25 mouse cellular contexts compared by ENCODE assay signal in the genomic region with DNA sequence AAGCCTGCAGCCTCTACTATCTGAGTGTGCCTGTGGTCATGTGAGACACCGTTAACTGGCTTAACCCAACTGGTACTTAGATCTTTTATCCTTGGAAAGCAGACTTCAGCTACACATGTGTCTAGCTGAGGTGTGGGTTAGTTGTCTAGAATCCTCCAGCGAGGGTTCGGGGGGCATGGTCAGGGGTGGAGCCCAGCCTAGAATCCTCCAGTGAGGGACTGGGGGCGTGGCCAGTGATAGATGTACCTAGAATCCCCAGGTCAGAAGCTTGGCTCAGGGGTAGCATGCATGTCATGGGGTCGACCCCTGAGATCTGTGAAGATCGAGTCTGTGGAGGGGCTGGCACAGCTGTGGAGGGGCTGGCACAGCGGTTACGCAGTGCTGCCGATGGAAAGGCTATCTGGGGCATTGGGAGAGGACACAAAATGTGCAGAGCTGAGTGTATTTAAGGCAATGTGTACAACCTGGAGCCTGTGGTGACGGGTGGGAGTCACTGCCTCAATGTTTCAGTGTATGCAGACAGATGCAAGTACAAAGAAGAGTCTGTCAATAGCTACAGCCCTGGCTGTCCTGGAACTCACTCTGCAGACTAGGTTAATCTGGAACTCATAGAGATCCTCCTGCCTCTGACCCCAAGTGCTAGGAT. TPM values are rescaled to one million over a fixed set of nuclear protein-coding genes. Genes with fewer than 3 reads are reported as not detected.
DNase-seq lines count a peak whose midpoint lies in the region; ATAC-seq and TF ChIP-seq lines count a peak whose summit lies in the region.
"Had no signal": no experiment of that assay in that cellular context is flagged by ENCODE, and none has a peak within 500 bp of the region (broad histone marks: within the 10 kb centered on the region; RNA-seq: fewer than 3 reads in every experiment).

No protein-coding gene starts in this region.

- H3K27ac ChIP-seq in forebrain, embryonic 13.5 days, result no peak overlapping the region
- H3K27ac ChIP-seq in forebrain, embryonic 10.5 days, result no peak overlapping the region
- no peak overlapping the region for H3K27ac ChIP-seq in MEL (ENCODE audit: control insufficient read depth, low read depth, low read length)
- no peak overlapping the region for H3K27ac ChIP-seq in embryonic fibroblast, embryonic 13.5 days (ENCODE audit: insufficient read depth, low read length)
- H3K27ac ChIP-seq: embryonic facial prominence, embryonic 10.5 days; forebrain, embryonic 12.5 days; heart, embryonic 13.5 days; hindbrain, embryonic 13.5 days; hindbrain, postnatal 0 days had no signal

- H3K4me1 ChIP-seq in forebrain, embryonic 13.5 days, result peaks cover 14% of the 10 kb centered on the region; the same call in 1 of the 2 replicates
- peaks cover 18% of the 10 kb centered on the region for H3K4me1 ChIP-seq in forebrain, embryonic 10.5 days
- no peaks in the 10 kb centered on the region for H3K4me1 ChIP-seq in MEL (ENCODE audit: control insufficient read depth in 1 of 2, insufficient read depth in 2 of 2, low read length in 2 of 2)
- H3K4me1 ChIP-seq in embryonic fibroblast, embryonic 13.5 days (ENCODE audit: control insufficient read depth, insufficient read depth, low read length), result no peaks in the 10 kb centered on the region

- TF ChIP-seq RAD21 in MEL (IDR thresholded peaks at IDR 0.05; ENCODE audit: low read depth, low read length), result no peak

- TF ChIP-seq EP300 in MEL (IDR thresholded peaks at IDR 0.05; ENCODE audit: low read depth in 1 of 2, low read length in 2 of 2), result no peak

- no peak for TF ChIP-seq CTCF in MEL (IDR thresholded peaks at IDR 0.05 in 2 of 3, conservative IDR thresholded peaks at IDR 0.05 in 1 of 3; ENCODE audit: control insufficient read depth in 1 of 3, insufficient read depth in 1 of 3, low read depth in 2 of 3, low read length in 3 of 3, poor library complexity in 1 of 3, severe bottlenecking in 1 of 3)
- no peak for TF ChIP-seq CTCF in embryonic fibroblast, embryonic 13.5 days (IDR thresholded peaks at IDR 0.05; ENCODE audit: borderline replicate concordance, insufficient read depth, low read length)

- no peaks in the 10 kb centered on the region for H3K9me3 ChIP-seq in forebrain, embryonic 13.5 days (replicated peaks)
- H3K9me3 ChIP-seq in forebrain, embryonic 10.5 days, result no peaks in the 10 kb centered on the region
- H3K9me3 ChIP-seq in MEL (replicated peaks; ENCODE audit: insufficient read depth, low read length), result no peaks in the 10 kb centered on the region
- H3K9me3 ChIP-seq: embryonic facial prominence, embryonic 10.5 days; forebrain, embryonic 12.5 days; G1E; heart, embryonic 13.5 days; hindbrain, embryonic 13.5 days had no signal

- no peaks in the 10 kb centered on the region for H3K27me3 ChIP-seq in forebrain, embryonic 13.5 days
- H3K27me3 ChIP-seq in forebrain, embryonic 10.5 days (ENCODE audit: poor library complexity, severe bottlenecking), result no peaks in the 10 kb centered on the region
- H3K27me3 ChIP-seq in MEL (ENCODE audit: control insufficient read depth in 1 of 2, insufficient read depth in 2 of 2, low read length in 2 of 2), result no peaks in the 10 kb centered on the region
- H3K27me3 ChIP-seq: forebrain, embryonic 12.5 days; heart, embryonic 13.5 days; hindbrain, embryonic 13.5 days had no signal

- TF ChIP-seq POLR2A in MEL (IDR thresholded peaks at IDR 0.05; ENCODE audit: control insufficient read depth in 1 of 2, insufficient read depth in 1 of 2, low read depth in 1 of 2, low read length in 2 of 2, poor library complexity in 1 of 2), result no peak
- TF ChIP-seq POLR2A in embryonic fibroblast, embryonic 13.5 days (IDR thresholded peaks at IDR 0.05; ENCODE audit: low read depth, low read length), result 0 out of 2 replicates have a peak, but pooled peaks have one; percentile 22

- DNase-seq in forebrain, embryonic 10.5 days (ENCODE audit: extremely low spot score, low spot score), result no peak
- DNase-seq in testis, postnatal 10 days (ENCODE audit: low spot score), result peak; percentile 70
- no peak for DNase-seq in testis, postnatal 14 days (ENCODE audit: low spot score)
- peak; percentile 23 for DNase-seq in MEL (ENCODE audit: low read depth, low spot score)
- no peak for DNase-seq in cerebellum, postnatal 14 days
- DNase-seq: adrenal gland, adult 2 months; cerebellum, adult 11 months; cerebellum, adult 8-10 months; cerebellum, postnatal 25 days; forebrain, postnatal 0 days; gastrocnemius, postnatal 25 days; heart, adult 11 months; heart, postnatal 4 days; kidney, adult 11 months had no signal

- H3K36me3 ChIP-seq in forebrain, embryonic 13.5 days (ENCODE audit: poor library complexity, severe bottlenecking), result peaks cover 45% of the 10 kb centered on the region
- peaks cover 53% of the 10 kb centered on the region for H3K36me3 ChIP-seq in forebrain, embryonic 10.5 days (replicated peaks)
- no peaks in the 10 kb centered on the region for H3K36me3 ChIP-seq in MEL (ENCODE audit: control insufficient read depth in 1 of 2, insufficient read depth in 2 of 2, low read length in 2 of 2)

- no peak overlapping the region for H3K4me2 ChIP-seq in forebrain, embryonic 13.5 days
- H3K4me2 ChIP-seq: forebrain, embryonic 12.5 days; heart, embryonic 13.5 days; hindbrain, embryonic 13.5 days had no signal

- WGBS in forebrain, embryonic 13.5 days, result 72% methylated on average over 10 of the region's 10 CpGs
- 57% methylated on average over 10 of the region's 10 CpGs for WGBS in forebrain, embryonic 10.5 days

- H3K9ac ChIP-seq in forebrain, embryonic 13.5 days, result no peak overlapping the region
- H3K9ac ChIP-seq in MEL (ENCODE audit: control insufficient read depth, low read depth, low read length, poor library complexity, severe bottlenecking), result no peak overlapping the region
- H3K9ac ChIP-seq: forebrain, embryonic 12.5 days; forebrain, postnatal 0 days; heart, embryonic 13.5 days; hindbrain, embryonic 13.5 days had no signal

- H3K4me3 ChIP-seq in forebrain, embryonic 13.5 days, result no peak overlapping the region
- no peak overlapping the region for H3K4me3 ChIP-seq in forebrain, embryonic 10.5 days
- H3K4me3 ChIP-seq in MEL (ENCODE audit: control insufficient read depth in 1 of 2, insufficient read depth in 1 of 2, low read depth in 2 of 2, low read length in 2 of 2), result no peak overlapping the region
- H3K4me3 ChIP-seq in embryonic fibroblast, embryonic 13.5 days (ENCODE audit: insufficient read depth, low read length), result no peak overlapping the region
- H3K4me3 ChIP-seq: embryonic facial prominence, embryonic 10.5 days; erythroblast, embryonic 14.5 days; forebrain, embryonic 12.5 days; heart, embryonic 13.5 days; hindbrain, embryonic 13.5 days had no signal

- ATAC-seq in forebrain, embryonic 13.5 days, result peak; percentile 31; the same call in 1 of the 2 replicates
- no peak for ATAC-seq in CD4-positive, CD25-positive, alpha-beta regulatory T cell, adult 4 months
- ATAC-seq: forebrain, postnatal 0 days; hindbrain, postnatal 0 days had no signal

- no peaks in the 10 kb centered on the region for H3K79me2 ChIP-seq in MEL (ENCODE audit: control insufficient read depth, insufficient read depth, low read length, poor library complexity)

RNA-seq across cellular contexts. Expression of gene Mydgf, which starts 10.2 kb away (rescaled TPM):
- polyA plus RNA-seq in forebrain, embryonic 13.5 days (2015; fragmentation: Nextera tagmentation; extraction: Ambion mirVana), result 56.8 and 64.5 TPM in 2 replicates
- 75.5 and 78.5 TPM in 2 replicates for polyA plus RNA-seq in forebrain, embryonic 10.5 days (2016; fragmentation: Nextera tagmentation; extraction: Ambion mirVana)
- total RNA-seq in MEL (2012; rRNA removed), result 112 and 137 TPM in 2 replicates
- 100 to 1,000 TPM in 1 of 2 experiments, not detected in 1; 117 TPM for polyA plus RNA-seq in MEL (2012; ENCODE audit: insufficient read depth in 1 of 2, insufficient read length in 2 of 2, low read depth in 1 of 2, low replicate concordance in 2 of 2, missing spikeins in 1 of 2)
- 55.2 and 63.0 TPM in 2 replicates for polyA plus RNA-seq in embryonic fibroblast, embryonic 13.5 days (2011; ENCODE audit: insufficient read length, low read depth, missing spikeins)
- polyA plus RNA-seq in CD4-positive, CD25-positive, alpha-beta regulatory T cell, adult 4 months (2017; shearing (Covaris generic)), result 10 to 100 TPM; 58.9 to 59.6 TPM

RNA-seq across cellular contexts. Expression of gene Tnfaip8l1, which starts 11.2 kb away (rescaled TPM):
- polyA plus RNA-seq in forebrain, embryonic 13.5 days (2015; fragmentation: Nextera tagmentation; extraction: Ambion mirVana), result 8.0 and 8.4 TPM in 2 replicates
- polyA plus RNA-seq in forebrain, embryonic 10.5 days (2016; fragmentation: Nextera tagmentation; extraction: Ambion mirVana), result 7.4 and 8.1 TPM in 2 replicates
- 3.4 and 4.0 TPM in 2 replicates for total RNA-seq in MEL (2012; rRNA removed)
- 1 to 10 TPM in 1 of 2 experiments, not detected in 1; 5.5 TPM for polyA plus RNA-seq in MEL (2012; ENCODE audit: insufficient read depth in 1 of 2, insufficient read length in 2 of 2, low read depth in 1 of 2, low replicate concordance in 2 of 2, missing spikeins in 1 of 2)
- polyA plus RNA-seq in embryonic fibroblast, embryonic 13.5 days (2011; ENCODE audit: insufficient read length, low read depth, missing spikeins), result 0.72 and 2.1 TPM in 2 replicates
- polyA plus RNA-seq in CD4-positive, CD25-positive, alpha-beta regulatory T cell, adult 4 months (2017; shearing (Covaris generic)), result 10 to 100 TPM; 30.3 to 43.4 TPM

RNA-seq across cellular contexts. Expression of gene Sema6b, which starts 33.4 kb away (rescaled TPM):
- polyA plus RNA-seq in forebrain, embryonic 13.5 days (2015; fragmentation: Nextera tagmentation; extraction: Ambion mirVana), result 4.2 and 4.3 TPM in 2 replicates
- 0.44 and 0.67 TPM in 2 replicates for polyA plus RNA-seq in forebrain, embryonic 10.5 days (2016; fragmentation: Nextera tagmentation; extraction: Ambion mirVana)
- 7.0 and 7.7 TPM in 2 replicates for total RNA-seq in MEL (2012; rRNA removed)
- 10 to 100 TPM in 1 of 2 experiments, not detected in 1; 16.8 TPM for polyA plus RNA-seq in MEL (2012; ENCODE audit: insufficient read depth in 1 of 2, insufficient read length in 2 of 2, low read depth in 1 of 2, low replicate concordance in 2 of 2, missing spikeins in 1 of 2)
- 0.21 and 0.52 TPM in 2 replicates for polyA plus RNA-seq in embryonic fibroblast, embryonic 13.5 days (2011; ENCODE audit: insufficient read length, low read depth, missing spikeins)
- polyA plus RNA-seq in CD4-positive, CD25-positive, alpha-beta regulatory T cell, adult 4 months (2017; shearing (Covaris generic)), result not detected

RNA-seq across cellular contexts. Expression of gene Dpp9, which starts 45.2 kb away (rescaled TPM):
- polyA plus RNA-seq in forebrain, embryonic 13.5 days (2015; fragmentation: Nextera tagmentation; extraction: Ambion mirVana), result 32.5 and 33.0 TPM in 2 replicates
- 49.7 and 51.2 TPM in 2 replicates for polyA plus RNA-seq in forebrain, embryonic 10.5 days (2016; fragmentation: Nextera tagmentation; extraction: Ambion mirVana)
- 34.3 and 36.3 TPM in 2 replicates for total RNA-seq in MEL (2012; rRNA removed)
- polyA plus RNA-seq in MEL (2012; ENCODE audit: insufficient read depth in 1 of 2, insufficient read length in 2 of 2, low read depth in 1 of 2, low replicate concordance in 2 of 2, missing spikeins in 1 of 2), result 10 to 100 TPM in 1 of 2 experiments, not detected in 1; 67.2 TPM
- polyA plus RNA-seq in embryonic fibroblast, embryonic 13.5 days (2011; ENCODE audit: insufficient read length, low read depth, missing spikeins), result 27.8 and 28.8 TPM in 2 replicates
- polyA plus RNA-seq in CD4-positive, CD25-positive, alpha-beta regulatory T cell, adult 4 months (2017; shearing (Covaris generic)), result 10 to 100 TPM; 17.8 to 21.0 TPM

RNA-seq across cellular contexts. Expression of gene Lrg1, which starts 51.7 kb away (rescaled TPM):
- not detected in 2 replicates for polyA plus RNA-seq in forebrain, embryonic 13.5 days (2015; fragmentation: Nextera tagmentation; extraction: Ambion mirVana)
- polyA plus RNA-seq in forebrain, embryonic 10.5 days (2016; fragmentation: Nextera tagmentation; extraction: Ambion mirVana), result not detected in 2 replicates
- total RNA-seq in MEL (2012; rRNA removed), result not detected in 2 replicates
- polyA plus RNA-seq in MEL (2012; ENCODE audit: insufficient read depth in 1 of 2, insufficient read length in 2 of 2, low read depth in 1 of 2, low replicate concordance in 2 of 2, missing spikeins in 1 of 2), result not detected
- polyA plus RNA-seq in embryonic fibroblast, embryonic 13.5 days (2011; ENCODE audit: insufficient read length, low read depth, missing spikeins), result not detected in 2 replicates
- polyA plus RNA-seq in CD4-positive, CD25-positive, alpha-beta regulatory T cell, adult 4 months (2017; shearing (Covaris generic)), result not detected
- total RNA-seq: forebrain, postnatal 0 days; G1E had no signal
- polyA plus RNA-seq: G1E; heart, embryonic 13.5 days; hindbrain, embryonic 13.5 days; intestine, embryonic 14.5 days had no signal

Comparison
In these comparisons a context has a peak if more than half of its experiments do, and no peak if none do; other contexts are left out.
1. DNase-seq: peak in testis, postnatal 10 days (single experiment) and MEL (single experiment); none in forebrain, embryonic 10.5 days (single experiment), testis, postnatal 14 days (single experiment) and cerebellum, postnatal 14 days (0 of 2).